Mouse (Mus musculus) myocyte (in vitro differentiated cells): ENCODE measurements around the gene Hba-a2. TPM values are rescaled to one million over a fixed set of nuclear protein-coding genes. Genes with fewer than 3 reads are reported as not detected.

Source experiments
- H3K27me3 ChIP-seq: one replicate; pipeline ENCODE4 v1.6.1; 2011; ENCODE audit not compliant: control insufficient read depth, insufficient read depth, insufficient read length
- H3K36me3 ChIP-seq: one replicate; pipeline ENCODE4 v1.6.1; 2011; ENCODE audit not compliant: control insufficient read depth, insufficient read depth
- H3K4me2 ChIP-seq: one replicate; pipeline ENCODE4 v1.6.1; 2011; ENCODE audit warnings: low read depth, control low read depth
- H3K4me3 ChIP-seq: one replicate; pipeline ENCODE4 v1.5.1; 2011; ENCODE audit warnings: mild to moderate bottlenecking, control low read depth, moderate library complexity
- H3K79me2 ChIP-seq: one replicate; pipeline ENCODE4 v1.6.1; 2011; ENCODE audit not compliant: control insufficient read depth, insufficient read depth
- H3ac ChIP-seq: one replicate; pipeline ENCODE4 v1.6.1; 2011; ENCODE audit not compliant: control insufficient read depth, insufficient read length
- CEBPB ChIP-seq: IDR thresholded peaks from 2 replicates; pipeline ENCODE4 v1.6.1; 2011; ENCODE audit warnings: mild to moderate bottlenecking, moderate library complexity; ENCODE audit not compliant: poor library complexity, insufficient read depth, severe bottlenecking
- E2F4 ChIP-seq: IDR thresholded peaks from one replicate; pipeline ENCODE4 v1.6.1; 2011; ENCODE audit warnings: mild to moderate bottlenecking, control low read depth, moderate library complexity; ENCODE audit not compliant: insufficient read depth
- MAX ChIP-seq: IDR thresholded peaks from one replicate; pipeline ENCODE4 v1.6.1; 2011; ENCODE audit warnings: low read depth, mild to moderate bottlenecking, control low read depth
- MYOD1 ChIP-seq, 3 experiments: IDR thresholded peaks; one replicate each; pipeline ENCODE4 v1.6.1; 2011; ENCODE audit warnings: control low read depth in 2 of 3, low read depth in 2 of 3, mild to moderate bottlenecking in 2 of 3, moderate library complexity in 1 of 3; ENCODE audit not compliant: insufficient read length in 2 of 3, control insufficient read depth in 1 of 3
- MYOG ChIP-seq, 3 experiments: IDR thresholded peaks; one replicate each; pipeline ENCODE4 v1.6.1; 2011; ENCODE audit warnings: control low read depth in 2 of 3, low read depth in 2 of 3, mild to moderate bottlenecking in 2 of 3; ENCODE audit not compliant: insufficient read length in 2 of 3, control insufficient read depth in 1 of 3, insufficient read depth in 1 of 3
- POLR2A ChIP-seq: IDR thresholded peaks from one replicate; pipeline ENCODE4 v1.6.1; 2011; ENCODE audit warnings: low read depth, mild to moderate bottlenecking, control low read depth, moderate library complexity; ENCODE audit not compliant: insufficient read length
- POLR2AphosphoS2 ChIP-seq: IDR thresholded peaks from one replicate; pipeline ENCODE4 v1.6.1; 2011; ENCODE audit warnings: low read depth, control low read depth; ENCODE audit not compliant: insufficient read length
- REST ChIP-seq: IDR thresholded peaks from one replicate; pipeline ENCODE4 v1.6.1; 2011; ENCODE audit warnings: mild to moderate bottlenecking, control low read depth, moderate library complexity; ENCODE audit not compliant: insufficient read depth, insufficient read length
- SRF ChIP-seq: IDR thresholded peaks from one replicate; pipeline ENCODE4 v1.6.1; 2011; ENCODE audit warnings: low read depth; ENCODE audit not compliant: control insufficient read depth, insufficient read length
- TCF12 ChIP-seq: IDR thresholded peaks from one replicate; pipeline ENCODE4 v1.6.1; 2011; ENCODE audit warnings: mild to moderate bottlenecking, control low read depth; ENCODE audit not compliant: poor library complexity, insufficient read depth, severe bottlenecking
- TCF3 ChIP-seq: IDR thresholded peaks from one replicate; pipeline ENCODE4 v1.6.1; 2011; ENCODE audit warnings: low read depth, control low read depth; ENCODE audit not compliant: insufficient read length
- USF1 ChIP-seq: IDR thresholded peaks from one replicate; pipeline ENCODE4 v1.6.1; 2011; ENCODE audit warnings: low read depth, mild to moderate bottlenecking, control low read depth, moderate library complexity
- polyA plus RNA-seq: library from polyadenylated mRNA; unstranded; fragments of >200 nt; fragmentation: generic; extraction: Trizol; gene quantifications from one replicate; pipeline ENCODE4 v1.2.1, GENCODE M21; 2012; ENCODE audit warnings: missing spikeins

Gene Hba-a2
- polyA plus RNA-seq, 1 experiment: not detected

GRCm38 (mm10) chr11:32276347-32276746 lies 19.9 kb upstream of the Hba-a2 start, which contains the start of gene Hba-x:
Gene Hba-x, plus strand, starts transcription at chr11:32276400.
- Histone ChIP-seq H3K4me2 (no peak within 1 kb of the TSS), H3K79me2 (no peaks in the 10 kb centered on the region), H3K36me3 (no peaks in the 10 kb centered on the region), H3ac (no peak within 1 kb of the TSS), H3K27me3 (peaks cover 36% of the 10 kb centered on the region), H3K4me3 (no peak within 1 kb of the TSS)
- TF ChIP-seq USF1 (no peak), TCF12 (no peak), MAX (no peak), CEBPB (no peak), SRF (no peak), MYOD1 (IDR thresholded peaks at IDR 0.05; ENCODE audit: control insufficient read depth in 1 of 3, insufficient read length in 2 of 3, low read depth in 2 of 3) (no peak), E2F4 (no peak), TCF3 (no peak), POLR2A (no peak)

- peaks cover 36% of the 10 kb centered on the region for H3K27me3 ChIP-seq
- H3ac ChIP-seq: no peak overlapping the region
- TF ChIP-seq POLR2A (no peak), E2F4 (no peak), TCF3 (no peak), MAX (no peak), SRF (no peak), TCF12 (no peak), MYOD1 (IDR thresholded peaks at IDR 0.05; ENCODE audit: control insufficient read depth in 1 of 3, insufficient read length in 2 of 3, low read depth in 2 of 3) (no peak), REST (no peak), POLR2AphosphoS2 (no peak), MYOG (IDR thresholded peaks at IDR 0.05; ENCODE audit: control insufficient read depth in 1 of 3, insufficient read depth in 1 of 3, insufficient read length in 2 of 3, low read depth in 2 of 3) (no peak), USF1 (no peak), CEBPB (no peak)
- H3K36me3 ChIP-seq: no peaks in the 10 kb centered on the region
- H3K4me2 ChIP-seq: no peak overlapping the region
- no peaks in the 10 kb centered on the region for H3K79me2 ChIP-seq
- no peak overlapping the region for H3K4me3 ChIP-seq
Measured at GRCm38 (mm10) chr11:32277736-32278457, 18.4 kb upstream of the Hba-a2 start.

- Histone ChIP-seq H3K27me3 (peaks cover 36% of the 10 kb centered on the region), H3K4me3 (no peak overlapping the region), H3K79me2 (no peaks in the 10 kb centered on the region), H3K4me2 (no peak overlapping the region), H3ac (no peak overlapping the region), H3K36me3 (no peaks in the 10 kb centered on the region)
- TF ChIP-seq CEBPB (no peak), POLR2AphosphoS2 (no peak), POLR2A (no peak), SRF (no peak), MAX (no peak), E2F4 (no peak), REST (no peak), USF1 (no peak), TCF3 (no peak), TCF12 (no peak), MYOD1 (IDR thresholded peaks at IDR 0.05; ENCODE audit: control insufficient read depth in 1 of 3, insufficient read length in 2 of 3, low read depth in 2 of 3) (no peak), MYOG (IDR thresholded peaks at IDR 0.05; ENCODE audit: control insufficient read depth in 1 of 3, insufficient read depth in 1 of 3, insufficient read length in 2 of 3, low read depth in 2 of 3) (no peak)
Measured at GRCm38 (mm10) chr11:32278458-32278957, 17.8 kb upstream of the Hba-a2 start.

GRCm38 (mm10) chr11:32280646-32281045 lies 15.6 kb upstream of the Hba-a2 start:
- H3ac ChIP-seq: no peak overlapping the region
- TF ChIP-seq REST (no peak), MAX (no peak), E2F4 (no peak)
- no peak overlapping the region for H3K4me3 ChIP-seq
- H3K36me3 ChIP-seq: no peaks in the 10 kb centered on the region
- H3K79me2 ChIP-seq: no peaks in the 10 kb centered on the region
- H3K4me2 ChIP-seq: no peak overlapping the region
- peaks cover 36% of the 10 kb centered on the region for H3K27me3 ChIP-seq
